Mouse (Mus musculus): ENCODE data around the gene Cops7b. TPM values are rescaled to one million over a fixed set of nuclear protein-coding genes. Genes with fewer than 3 reads are reported as not detected.

Gene Cops7b
- total RNA-seq, 2 experiments from 2014 or later = 13.2 to 22.7 TPM

- no peak for ATAC-seq (replicated peaks; ENCODE audit: poor library complexity)
Observed at GRCm38 (mm10) chr1:86595315-86595714, 12.6 kb downstream of the Cops7b start.

- no peak for ATAC-seq (replicated peaks; ENCODE audit: poor library complexity)
Observed at GRCm38 (mm10) chr1:86596512-86596911, 13.8 kb downstream of the Cops7b start.

GRCm38 (mm10) chr1:86598516-86598915 lies 15.8 kb downstream of the Cops7b start:
- peak; percentile 82 for ATAC-seq (replicated peaks; ENCODE audit: poor library complexity)

- no peak for ATAC-seq (replicated peaks; ENCODE audit: poor library complexity)
Observed at GRCm38 (mm10) chr1:86600117-86600516, 17.4 kb downstream of the Cops7b start.

GRCm38 (mm10) chr1:86610954-86611353 lies 28.2 kb downstream of the Cops7b start:
- 0 out of 2 replicates have a peak, but pooled peaks have one; percentile 17 for ATAC-seq (replicated peaks; ENCODE audit: poor library complexity)

GRCm38 (mm10) chr1:86612081-86612480 lies 29.4 kb downstream of the Cops7b start:
- ATAC-seq (replicated peaks; ENCODE audit: poor library complexity) = no peak

- ATAC-seq (replicated peaks; ENCODE audit: poor library complexity) = peak; percentile 67
Observed at GRCm38 (mm10) chr1:86614269-86614668, 31.6 kb downstream of the Cops7b start.

GRCm38 (mm10) chr1:86618454-86619125 lies 35.9 kb downstream of the Cops7b start:
- ATAC-seq (replicated peaks; ENCODE audit: poor library complexity) = peak; percentile 77; the same call in 1 of the 2 replicates

GRCm38 (mm10) chr1:86622296-86622695 lies 39.6 kb downstream of the Cops7b start:
- no peak for ATAC-seq (replicated peaks; ENCODE audit: poor library complexity)

- ATAC-seq (replicated peaks; ENCODE audit: poor library complexity) = no peak
Observed at GRCm38 (mm10) chr1:86623001-86624000, 40.6 kb downstream of the Cops7b start.

GRCm38 (mm10) chr1:86628270-86628669 lies 45.6 kb downstream of the Cops7b start:
- no peak for ATAC-seq (replicated peaks; ENCODE audit: poor library complexity)

- no peak for ATAC-seq (replicated peaks; ENCODE audit: poor library complexity)
Observed at GRCm38 (mm10) chr1:86629936-86630335, 47.2 kb downstream of the Cops7b start.

- ATAC-seq (replicated peaks; ENCODE audit: poor library complexity) = no peak
Observed at GRCm38 (mm10) chr1:86630527-86630926, 47.8 kb downstream of the Cops7b start.

- no peak for ATAC-seq (replicated peaks; ENCODE audit: poor library complexity)
Observed at GRCm38 (mm10) chr1:86632732-86633380, 50.2 kb downstream of the Cops7b start.

- no peak for ATAC-seq (replicated peaks; ENCODE audit: poor library complexity)
Observed at GRCm38 (mm10) chr1:86633434-86633833, 50.7 kb downstream of the Cops7b start.

GRCm38 (mm10) chr1:86633840-86634750 lies 51.4 kb downstream of the Cops7b start:
- no peak for ATAC-seq (replicated peaks; ENCODE audit: poor library complexity)

GRCm38 (mm10) chr1:86634751-86635359 lies 52.2 kb downstream of the Cops7b start:
- ATAC-seq (replicated peaks; ENCODE audit: poor library complexity) = no peak

GRCm38 (mm10) chr1:86643101-86643809 lies 60.6 kb downstream of the Cops7b start:
- peak; percentile 93 for ATAC-seq (replicated peaks; ENCODE audit: poor library complexity)

GRCm38 (mm10) chr1:86647517-86647916 lies 64.8 kb downstream of the Cops7b start:
- ATAC-seq (replicated peaks; ENCODE audit: poor library complexity) = no peak

Measured in megakaryocyte progenitor cell, adult 5-6 weeks (primary cell).